Mouse (Mus musculus) hindlimb bud, embryonic 11.5 days (tissue): ENCODE measurements around the gene Ccdc180.
A peak's percentile ranks its signal among the peaks of the same experiment; 100 is the strongest.

Experiments used
- DNase-seq: peaks from one replicate; pipeline ENCODE4 v3.0.0-alpha.2; 2012; ENCODE audit warnings: low read depth, low spot score; ENCODE audit errors: extremely low spot score

The Ccdc180 gene

GRCm38 (mm10) chr4:45890066-45890761, at the start of gene Ccdc180:
Gene Ccdc180 (plus strand): TSS chr4:45890303.
- peak; percentile 28 for DNase-seq

- DNase-seq: no peak
These were observed 45.7 kb upstream of the Ccdc180 start for GRCm38 (mm10) chr4:45844355-45844754.

GRCm38 (mm10) chr4:45846263-45846662, 43.8 kb upstream of the Ccdc180 start:
- no peak for DNase-seq

DNA sequence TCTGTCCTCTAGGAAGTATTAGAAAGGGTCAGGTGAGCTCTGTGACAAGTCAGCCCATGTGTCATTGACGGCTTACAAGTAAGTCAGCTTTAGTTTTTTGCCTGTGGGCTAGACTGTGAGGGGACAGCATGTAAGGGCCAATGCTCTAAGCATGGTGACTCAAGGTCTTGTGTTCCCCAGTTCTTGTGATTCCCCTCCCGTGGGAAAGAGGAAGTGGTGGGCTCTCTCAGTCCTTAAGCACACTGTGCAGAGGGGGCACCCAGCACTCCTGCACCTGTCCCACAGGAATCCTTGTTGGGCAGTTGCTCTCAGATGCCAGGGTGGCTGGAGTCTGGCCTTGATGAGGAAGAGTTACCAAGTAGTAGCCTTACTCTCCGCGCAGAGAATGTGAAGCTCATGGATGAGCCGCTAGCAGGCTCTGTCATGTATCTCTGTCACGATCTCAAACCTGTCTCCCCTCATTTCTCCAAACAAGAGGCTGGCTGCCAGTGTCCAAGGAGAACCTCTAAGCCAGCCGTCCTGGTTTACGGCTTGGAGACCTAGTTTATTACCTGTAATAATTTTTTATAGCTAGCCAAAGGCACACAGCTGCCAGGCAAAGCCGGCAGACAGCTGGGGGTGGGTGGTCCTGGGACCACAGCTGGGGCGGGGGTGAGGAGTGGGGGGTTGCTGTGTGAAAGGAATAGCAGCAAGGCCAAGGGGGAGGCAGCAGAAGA, 41.8 kb upstream of the Ccdc180 start, which contains the start of gene Stra6l:
Stra6l (plus strand) TSS at position 556 of the 716 bp plus-strand sequence.
- peak; percentile 58 for DNase-seq

GRCm38 (mm10) chr4:45848825-45849156, 41.3 kb upstream of the Ccdc180 start:
- DNase-seq: no peak

DNA sequence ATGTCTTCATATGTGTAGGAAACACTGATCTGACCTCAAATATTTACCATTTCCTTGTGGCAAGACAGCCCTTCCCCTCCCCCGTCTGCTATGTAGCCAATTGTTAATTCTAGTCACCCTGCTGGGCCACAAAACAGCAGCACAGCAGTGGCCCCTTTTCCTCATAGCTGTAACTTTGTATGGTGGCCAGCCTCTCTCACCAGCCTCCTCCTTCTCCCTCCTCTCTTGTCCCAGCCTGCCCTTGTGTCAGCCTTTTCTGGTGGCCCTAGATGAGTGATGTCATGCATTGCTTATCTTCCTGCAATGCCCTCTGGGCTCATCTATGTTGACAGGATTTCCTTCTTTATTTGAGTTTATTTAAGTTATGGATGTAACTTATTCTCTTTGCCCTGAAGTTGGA, 40.7 kb upstream of the Ccdc180 start:
- no peak for DNase-seq

DNA sequence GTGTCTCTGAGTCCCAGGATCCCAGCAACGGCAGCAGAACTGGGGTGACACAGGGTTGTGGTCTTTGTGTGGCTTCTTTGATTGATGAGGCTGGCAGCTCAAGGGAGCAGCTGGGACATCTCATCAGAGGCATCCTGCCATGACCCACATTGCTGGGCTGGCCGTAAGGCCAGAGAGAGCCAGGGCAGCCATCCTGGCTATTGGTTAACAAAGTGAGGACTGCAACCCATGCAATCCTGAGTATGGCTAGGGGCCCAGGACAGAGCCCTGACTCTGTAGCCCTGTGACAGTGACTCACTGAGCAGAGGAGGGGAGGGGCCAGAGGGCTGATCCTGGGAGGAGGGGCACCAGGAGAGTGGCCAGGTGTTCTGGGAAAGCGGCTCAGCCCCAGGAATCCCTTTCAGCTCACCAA, 38.5 kb upstream of the Ccdc180 start:
- DNase-seq: no peak

- no peak for DNase-seq
These were observed 36.4 kb upstream of the Ccdc180 start for GRCm38 (mm10) chr4:45853496-45854246.

DNA sequence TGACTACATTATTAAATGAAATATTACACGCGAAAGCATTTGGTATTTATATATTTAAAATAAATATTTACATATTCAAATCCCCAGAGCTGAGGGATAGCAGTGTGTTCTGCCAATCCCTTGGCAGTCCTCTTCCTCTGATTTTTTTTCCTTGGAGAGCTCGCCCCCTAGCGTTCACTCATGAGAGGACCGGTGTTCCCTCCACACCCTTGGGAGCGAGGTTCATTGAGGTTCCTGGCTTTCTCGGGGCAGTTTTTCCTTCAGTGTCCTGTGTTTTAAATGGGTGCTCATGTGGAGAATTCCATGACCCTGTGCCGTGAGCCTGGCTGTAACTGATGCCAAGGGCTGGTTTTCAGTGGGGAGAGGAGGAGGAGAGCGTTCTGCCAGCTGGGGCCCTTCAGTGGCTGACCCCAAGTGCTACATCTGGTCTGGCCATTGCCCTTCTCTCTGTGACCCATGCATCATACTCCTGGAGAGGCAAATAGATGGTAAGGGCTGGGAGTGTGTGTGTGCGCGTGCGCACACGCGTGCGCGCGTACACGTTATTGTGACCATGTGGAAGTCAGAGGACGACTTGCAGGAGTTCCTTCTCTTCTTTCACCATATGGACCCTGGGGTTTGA, 34.2 kb upstream of the Ccdc180 start:
- no peak for DNase-seq

DNA sequence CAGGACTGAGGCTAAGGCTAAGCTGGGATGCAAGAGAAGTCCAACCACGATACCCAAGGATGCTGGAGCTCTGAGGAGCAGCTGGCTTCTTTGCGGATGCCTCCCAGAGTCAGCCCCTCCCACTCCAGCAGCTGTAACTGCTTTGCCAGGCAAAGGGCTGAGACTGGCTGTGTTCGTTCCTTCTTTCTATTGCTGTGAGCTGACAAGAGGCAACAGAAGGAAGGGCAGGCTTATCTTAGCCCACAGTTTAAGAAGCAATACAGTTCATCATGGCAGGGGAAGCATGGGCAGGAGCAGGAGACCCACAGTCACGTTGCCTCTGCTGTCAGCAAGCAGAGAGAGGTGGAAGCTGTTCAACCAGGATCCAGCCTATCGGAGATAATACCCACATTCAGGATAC, 28.9 kb upstream of the Ccdc180 start:
- no peak for DNase-seq

DNA sequence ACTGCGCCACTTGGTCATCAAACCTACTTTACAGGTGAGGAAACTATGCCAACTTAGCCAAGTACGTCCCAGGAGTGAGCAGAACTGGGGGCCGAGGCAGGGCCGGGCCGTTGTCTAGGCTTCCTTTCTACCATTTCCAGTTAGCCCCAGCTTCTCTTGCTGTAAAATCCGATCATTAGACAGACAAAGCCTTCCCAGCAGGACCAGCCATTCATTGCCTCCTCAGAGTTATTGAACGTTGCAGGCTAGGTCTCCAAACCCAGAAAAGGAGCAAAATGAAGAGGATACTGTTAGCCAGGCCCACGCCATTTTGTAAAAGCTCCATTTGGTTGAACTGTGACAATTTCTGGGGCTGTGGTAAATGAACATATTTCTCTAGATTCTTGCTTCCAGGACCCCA, 22.7 kb upstream of the Ccdc180 start:
- no peak for DNase-seq

DNA sequence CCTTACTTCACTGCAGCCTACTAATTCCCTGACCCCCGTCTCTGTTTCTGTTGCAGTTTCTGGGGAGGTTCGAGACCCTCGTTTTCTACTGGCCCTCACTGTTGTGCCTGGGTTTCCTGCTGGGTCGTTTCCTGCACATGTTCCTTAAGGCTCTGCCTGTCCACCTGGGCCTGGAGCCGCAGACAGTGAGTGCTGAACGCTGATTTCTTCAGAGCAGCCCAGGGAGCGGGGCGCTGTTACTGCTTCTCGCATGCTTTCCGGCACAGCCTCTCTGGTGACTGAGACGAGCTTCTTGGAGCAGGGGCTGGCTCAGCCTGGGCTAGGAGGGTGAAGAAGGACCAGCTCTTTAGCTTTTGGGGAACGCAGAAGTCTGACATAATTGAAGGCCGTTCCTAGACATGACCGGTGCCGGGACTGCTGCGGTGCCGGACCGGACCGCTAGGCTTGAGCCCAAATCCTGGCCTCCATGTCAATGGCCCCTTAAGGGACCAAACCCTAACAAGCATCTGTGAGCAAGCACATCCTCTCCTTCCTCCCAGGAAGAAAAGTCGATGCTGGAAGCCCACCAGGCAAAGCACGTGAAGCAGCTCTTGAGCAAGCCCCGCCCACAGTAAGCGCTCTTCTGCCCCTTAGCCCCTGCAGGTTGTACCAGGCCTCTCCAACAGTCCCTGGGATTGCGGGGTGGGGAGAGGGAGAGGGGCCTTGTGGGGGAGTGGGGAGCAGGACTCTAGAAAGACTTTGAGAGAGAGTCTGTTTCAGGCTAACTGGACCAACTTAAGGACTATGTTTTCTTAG, 20.9 kb upstream of the Ccdc180 start:
- DNase-seq: no peak

DNA sequence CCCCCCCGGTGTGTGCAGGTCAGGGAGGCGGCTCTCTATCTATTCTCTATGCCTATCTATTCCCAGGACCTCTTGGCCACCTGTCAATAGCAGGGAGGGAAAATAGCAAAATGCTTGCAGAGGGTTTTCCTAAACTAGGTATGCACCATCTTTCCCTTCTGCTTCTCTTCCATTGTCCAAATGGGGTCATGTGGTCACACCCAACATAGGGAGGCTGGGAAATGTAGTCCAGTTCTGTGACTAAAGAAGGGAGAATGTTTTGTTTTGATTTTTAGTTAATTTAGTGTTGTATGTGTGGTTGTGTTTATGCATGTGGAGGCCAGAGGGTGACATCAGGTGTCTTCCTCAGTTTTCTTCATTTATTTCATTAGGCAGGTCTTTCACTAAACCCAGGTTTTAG, 18.0 kb upstream of the Ccdc180 start:
- DNase-seq: no peak

- peak; percentile 39 for DNase-seq
These were observed 11.2 kb upstream of the Ccdc180 start for GRCm38 (mm10) chr4:45878929-45879328.

DNA sequence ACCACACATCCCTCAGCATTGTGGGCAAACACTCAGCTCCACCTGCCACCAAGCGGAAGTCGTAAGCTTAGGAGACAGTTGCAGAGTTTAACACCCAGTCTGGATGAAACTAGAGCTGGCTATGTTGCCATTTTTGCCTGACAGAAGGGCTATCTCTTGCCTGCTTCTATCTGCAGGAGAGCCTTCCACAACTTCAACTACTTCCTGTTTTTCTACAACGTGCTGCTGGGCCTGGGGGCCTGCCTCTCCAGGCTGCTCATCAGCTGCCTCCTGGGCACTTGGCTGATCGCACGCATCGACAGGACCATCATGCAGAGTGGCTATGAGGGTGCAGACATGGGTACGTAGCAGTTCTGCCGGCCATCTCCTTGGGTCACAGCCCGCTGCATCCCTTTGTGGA, 7.6 kb upstream of the Ccdc180 start:
- no peak for DNase-seq

- no peak for DNase-seq
These were observed 6.9 kb upstream of the Ccdc180 start for GRCm38 (mm10) chr4:45883250-45883649.

GRCm38 (mm10) chr4:45889487-45889886, 616 bp upstream of the Ccdc180 start:
- DNase-seq: no peak

DNA sequence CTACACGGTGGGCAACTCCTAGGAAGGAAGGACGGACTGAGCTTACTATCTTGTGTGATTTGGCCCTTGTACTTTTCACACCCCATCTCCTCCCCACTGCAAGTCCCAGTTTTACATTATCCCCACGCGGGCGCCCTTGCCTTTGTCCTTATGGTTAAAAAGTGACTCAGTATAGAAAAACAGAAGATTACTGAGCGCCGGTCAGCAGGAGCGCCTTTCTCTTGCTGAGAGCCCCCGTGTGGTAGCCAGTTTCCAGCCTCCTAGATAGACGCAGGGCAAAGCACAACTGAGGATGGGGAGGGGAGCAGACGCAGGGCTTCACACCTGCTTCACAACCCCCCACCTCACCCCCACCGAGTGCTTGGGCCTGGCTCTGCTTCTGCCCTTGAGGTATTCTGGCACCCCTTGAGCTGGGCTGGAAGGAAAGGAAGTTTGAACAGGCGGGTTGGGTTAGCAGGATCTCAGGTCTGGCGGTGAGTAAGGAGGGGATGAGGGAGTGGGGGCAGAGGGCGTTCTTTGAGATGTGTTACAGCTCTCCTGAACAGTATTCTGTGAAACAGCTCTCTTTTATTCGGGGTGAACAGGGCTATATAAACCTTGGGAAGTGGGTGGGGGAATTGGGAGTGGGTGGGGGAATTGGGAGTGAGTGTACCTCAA, 6.5 kb downstream of the Ccdc180 start:
- DNase-seq: no peak

GRCm38 (mm10) chr4:45898413-45898812, 8.3 kb downstream of the Ccdc180 start:
- no peak for DNase-seq

GRCm38 (mm10) chr4:45909256-45909655, 19.2 kb downstream of the Ccdc180 start:
- DNase-seq: no peak
